Mouse (Mus musculus) liver, embryonic 14.5 days (tissue): ENCODE results near the gene Mcts2.

Experiments used
- CTCF ChIP-seq: IDR thresholded peaks from 2 replicates; pipeline ENCODE4 v1.5.1; 2016; ENCODE audit warnings: antibody characterized with exemption, low read depth, control low read depth
- EP300 ChIP-seq: IDR thresholded peaks from 2 replicates; pipeline ENCODE4 v1.6.1; 2016; ENCODE audit warnings: antibody characterized with exemption, low read depth

DNA sequence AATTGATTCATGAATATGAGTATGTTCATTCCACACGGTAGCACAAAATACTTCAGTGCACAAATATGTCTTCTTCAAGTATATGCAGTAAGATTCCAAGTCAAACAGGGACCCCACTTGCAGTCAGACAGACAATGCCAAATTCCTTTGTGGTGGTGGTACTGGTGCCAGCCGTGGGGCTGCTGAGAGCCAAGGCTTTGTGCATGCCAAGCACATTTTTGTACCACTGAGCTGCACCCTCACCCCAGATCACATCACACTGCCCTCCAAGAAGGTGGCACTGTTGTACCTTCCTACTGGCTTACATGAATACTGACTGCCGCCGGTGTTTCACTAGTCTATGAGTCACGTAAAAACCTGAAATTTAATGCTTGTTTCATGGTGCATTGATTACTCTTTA lies 7.9 kb upstream of the Mcts2 start:
- no peak for TF ChIP-seq CTCF
- TF ChIP-seq EP300: no peak
